Mouse (Mus musculus) olfactory bulb, adult 2 months (tissue): ENCODE measurements around the gene P2rx3. TPM values are rescaled to one million over a fixed set of nuclear protein-coding genes. Genes with fewer than 3 reads are reported as not detected.

Source experiments
- H3K27ac ChIP-seq: fragments of 200-500 bp; 2 replicates; pipeline ENCODE4 v1.5.1; 2012; ENCODE audit warnings: low read depth, low read length; ENCODE audit not compliant: insufficient read depth
- H3K4me1 ChIP-seq: fragments of 200-500 bp; 2 replicates; pipeline ENCODE4 v1.6.1; 2012; ENCODE audit warnings: low read length; ENCODE audit not compliant: control insufficient read depth, insufficient read depth
- H3K4me3 ChIP-seq: fragments of 200-500 bp; 2 replicates; pipeline ENCODE4 v1.5.1; 2012; ENCODE audit warnings: mild to moderate bottlenecking, low read depth, low read length, moderate library complexity; ENCODE audit not compliant: insufficient read depth
- CTCF ChIP-seq: fragments of 200-500 bp; IDR thresholded peaks from 2 replicates; pipeline ENCODE4 v1.5.1; 2012; ENCODE audit warnings: low read depth, mild to moderate bottlenecking, low read length, moderate library complexity; ENCODE audit not compliant: insufficient read depth
- POLR2A ChIP-seq: fragments of 200-500 bp; IDR thresholded peaks from 2 replicates; pipeline ENCODE4 v1.6.1; 2012; ENCODE audit warnings: mild to moderate bottlenecking, low read depth, low read length, moderate library complexity; ENCODE audit not compliant: insufficient read depth
- WGBS: fragments of 180-500 bp; shearing (Covaris S2); methylation state at CpG from one replicate; pipeline ENCODE4 v1.1.7; 2018; 5-methylcytosine and 5-hydroxymethylcytosine counted together
- polyA plus RNA-seq: library from polyadenylated mRNA; stranded (reverse); fragments of >200 nt; gene quantifications from 2 replicates; pipeline ENCODE4 v1.2.4, GENCODE M21; 2012; ENCODE audit warnings: low replicate concordance; ENCODE audit not compliant: missing spikeins, insufficient read depth, insufficient read length

The P2rx3 gene
- polyA plus RNA-seq, 1 experiment, result not detected

GRCm38 (mm10) chr2:84948721-84949120 lies 88.5 kb downstream of the P2rx3 start:
- no peaks in the 10 kb centered on the region for H3K4me1 ChIP-seq

More at GRCm38 (mm10) chr2:84948721-84949120, 88.5 kb downstream of the P2rx3 start:
- WGBS, result 91% methylated on average over 2 of the region's 2 CpGs
- Histone ChIP-seq H3K27ac (no peak overlapping the region), H3K4me3 (no peak overlapping the region)
- no peak for TF ChIP-seq CTCF
- TF ChIP-seq POLR2A, result no peak

Other genes with a start within 250 kb of the P2rx3 start
- gene Ube2l6, start 238.6 kb downstream of the P2rx3 start, polyA plus RNA-seq, result not detected in 2 replicates
- not detected in 2 replicates for gene Smtnl1, start 214.8 kb downstream of the P2rx3 start, polyA plus RNA-seq
- not detected in 2 replicates for gene Timm10, start 210.5 kb downstream of the P2rx3 start, polyA plus RNA-seq
- gene Slc43a1, start 198.6 kb downstream of the P2rx3 start, polyA plus RNA-seq, result not detected in 2 replicates
- gene Rtn4rl2, start 150.8 kb downstream of the P2rx3 start, polyA plus RNA-seq, result not detected in 2 replicates
- gene Slc43a3, start 100.9 kb downstream of the P2rx3 start, polyA plus RNA-seq, result not detected in 2 replicates
- gene Prg2, start 57.0 kb downstream of the P2rx3 start, polyA plus RNA-seq, result not detected in 2 replicates
- gene Prg3, start 49.2 kb downstream of the P2rx3 start, polyA plus RNA-seq, result not detected in 2 replicates
- not detected in 2 replicates for gene Ssrp1, start 228 bp downstream of the P2rx3 start, polyA plus RNA-seq
- gene Tnks1bp1, start 10.6 kb upstream of the P2rx3 start, polyA plus RNA-seq, result not detected in 2 replicates
- not detected in 2 replicates for gene Aplnr, start 98.8 kb upstream of the P2rx3 start, polyA plus RNA-seq
- 119 TPM in 1 of 2 replicates, not detected in the other for gene Lrrc55, start 159.7 kb upstream of the P2rx3 start, polyA plus RNA-seq